Mouse (Mus musculus): ENCODE data around the gene Baiap2. TPM values are rescaled to one million over a fixed set of nuclear protein-coding genes. Genes with fewer than 3 reads are reported as not detected.
A peak's percentile ranks its signal among the peaks of the same experiment; 100 is the strongest.

The Baiap2 gene
- polyA plus RNA-seq, 1 experiment from 2014 or later = 11.0 TPM

- no peak for DNase-seq
- Histone ChIP-seq H3K27me3 (ENCODE audit: control insufficient read depth, insufficient read depth, low read length) (no peaks in the 10 kb centered on the region), H3K9ac (replicated peaks; ENCODE audit: low read length) (no peak overlapping the region), H3K9me3 (ENCODE audit: control insufficient read depth, low read length) (no peaks in the 10 kb centered on the region), H3K27ac (replicated peaks; ENCODE audit: low read depth, low read length) (no peak overlapping the region), H3K4me3 (replicated peaks; ENCODE audit: low read depth, low read length) (no peak overlapping the region), H3K36me3 (ENCODE audit: control insufficient read depth, insufficient read depth, low read length) (no peaks in the 10 kb centered on the region), H3K4me2 (ENCODE audit: low read length) (no peak overlapping the region), H3K4me1 (ENCODE audit: control insufficient read depth, insufficient read depth, low read length) (no peaks in the 10 kb centered on the region)
- ATAC-seq (ENCODE audit: low FRiP score, low TSS enrichment) = no peak
- WGBS = 82% methylated on average over 16 of the region's 16 CpGs
Observed at GRCm38 (mm10) chr11:119928023-119928681, 14.4 kb upstream of the Baiap2 start.

GRCm38 (mm10) chr11:119929603-119930265 lies 12.8 kb upstream of the Baiap2 start:
- no peaks in the 10 kb centered on the region for H3K9me3 ChIP-seq (ENCODE audit: control insufficient read depth, low read length)

GRCm38 (mm10) chr11:119931809-119932208 lies 10.8 kb upstream of the Baiap2 start:
- ATAC-seq (ENCODE audit: low FRiP score, low TSS enrichment) = no peak

More at GRCm38 (mm10) chr11:119929603-119930265, 12.8 kb upstream of the Baiap2 start:
- Histone ChIP-seq H3K4me2 (ENCODE audit: low read length) (no peak overlapping the region), H3K4me3 (replicated peaks; ENCODE audit: low read depth, low read length) (no peak overlapping the region), H3K9ac (replicated peaks; ENCODE audit: low read length) (no peak overlapping the region), H3K4me1 (ENCODE audit: control insufficient read depth, insufficient read depth, low read length) (no peaks in the 10 kb centered on the region), H3K27me3 (ENCODE audit: control insufficient read depth, insufficient read depth, low read length) (no peaks in the 10 kb centered on the region), H3K36me3 (ENCODE audit: control insufficient read depth, insufficient read depth, low read length) (no peaks in the 10 kb centered on the region), H3K27ac (replicated peaks; ENCODE audit: low read depth, low read length) (no peak overlapping the region)
- 85% methylated on average over 6 of the region's 6 CpGs for WGBS
- no peak for ATAC-seq (ENCODE audit: low FRiP score, low TSS enrichment)
- no peak for DNase-seq

GRCm38 (mm10) chr11:119933142-119933541 lies 9.4 kb upstream of the Baiap2 start:
- 72% methylated on average over 4 of the region's 4 CpGs for WGBS
- Histone ChIP-seq H3K9ac (replicated peaks; ENCODE audit: low read length) (no peak overlapping the region), H3K27ac (replicated peaks; ENCODE audit: low read depth, low read length) (no peak overlapping the region), H3K27me3 (ENCODE audit: control insufficient read depth, insufficient read depth, low read length) (no peaks in the 10 kb centered on the region), H3K9me3 (ENCODE audit: control insufficient read depth, low read length) (no peaks in the 10 kb centered on the region), H3K4me2 (ENCODE audit: low read length) (no peak overlapping the region), H3K4me3 (replicated peaks; ENCODE audit: low read depth, low read length) (no peak overlapping the region), H3K36me3 (ENCODE audit: control insufficient read depth, insufficient read depth, low read length) (no peaks in the 10 kb centered on the region), H3K4me1 (ENCODE audit: control insufficient read depth, insufficient read depth, low read length) (no peaks in the 10 kb centered on the region)
- ATAC-seq (ENCODE audit: low FRiP score, low TSS enrichment) = no peak
- no peak for DNase-seq

More at GRCm38 (mm10) chr11:119931809-119932208, 10.8 kb upstream of the Baiap2 start:
- H3K27ac ChIP-seq (replicated peaks; ENCODE audit: low read depth, low read length) = no peak overlapping the region
- H3K36me3 ChIP-seq (ENCODE audit: control insufficient read depth, insufficient read depth, low read length) = no peaks in the 10 kb centered on the region
- H3K4me1 ChIP-seq (ENCODE audit: control insufficient read depth, insufficient read depth, low read length) = no peaks in the 10 kb centered on the region
- no peak overlapping the region for H3K4me3 ChIP-seq (replicated peaks; ENCODE audit: low read depth, low read length)
- H3K9ac ChIP-seq (replicated peaks; ENCODE audit: low read length) = no peak overlapping the region
- WGBS = 81% methylated on average over 10 of the region's 10 CpGs
- H3K4me2 ChIP-seq (ENCODE audit: low read length) = no peak overlapping the region
- H3K9me3 ChIP-seq (ENCODE audit: control insufficient read depth, low read length) = no peaks in the 10 kb centered on the region
- no peaks in the 10 kb centered on the region for H3K27me3 ChIP-seq (ENCODE audit: control insufficient read depth, insufficient read depth, low read length)
- no peak for DNase-seq

- H3K36me3 ChIP-seq (ENCODE audit: control insufficient read depth, insufficient read depth, low read length) = no peaks in the 10 kb centered on the region
- no peak overlapping the region for H3K4me3 ChIP-seq (replicated peaks; ENCODE audit: low read depth, low read length)
- WGBS = 81% methylated on average over 8 of the region's 8 CpGs
- DNase-seq = no peak
- no peaks in the 10 kb centered on the region for H3K27me3 ChIP-seq (ENCODE audit: control insufficient read depth, insufficient read depth, low read length)
- H3K4me2 ChIP-seq (ENCODE audit: low read length) = no peak overlapping the region
- H3K27ac ChIP-seq (replicated peaks; ENCODE audit: low read depth, low read length) = no peak overlapping the region
- H3K9me3 ChIP-seq (ENCODE audit: control insufficient read depth, low read length) = no peaks in the 10 kb centered on the region
- H3K9ac ChIP-seq (replicated peaks; ENCODE audit: low read length) = no peak overlapping the region
- no peak for ATAC-seq (ENCODE audit: low FRiP score, low TSS enrichment)
- no peaks in the 10 kb centered on the region for H3K4me1 ChIP-seq (ENCODE audit: control insufficient read depth, insufficient read depth, low read length)
Observed at GRCm38 (mm10) chr11:119933819-119934583, 8.6 kb upstream of the Baiap2 start.

- no peaks in the 10 kb centered on the region for H3K27me3 ChIP-seq (ENCODE audit: control insufficient read depth, insufficient read depth, low read length)
- no peak overlapping the region for H3K4me2 ChIP-seq (ENCODE audit: low read length)
- H3K9me3 ChIP-seq (ENCODE audit: control insufficient read depth, low read length) = no peaks in the 10 kb centered on the region
- ATAC-seq (ENCODE audit: low FRiP score, low TSS enrichment) = no peak
- no peak overlapping the region for H3K9ac ChIP-seq (replicated peaks; ENCODE audit: low read length)
- no peaks in the 10 kb centered on the region for H3K36me3 ChIP-seq (ENCODE audit: control insufficient read depth, insufficient read depth, low read length)
- no peak for DNase-seq
- H3K4me3 ChIP-seq (replicated peaks; ENCODE audit: low read depth, low read length) = no peak overlapping the region
- H3K27ac ChIP-seq (replicated peaks; ENCODE audit: low read depth, low read length) = no peak overlapping the region
- H3K4me1 ChIP-seq (ENCODE audit: control insufficient read depth, insufficient read depth, low read length) = no peaks in the 10 kb centered on the region
- WGBS = 71% methylated on average over 8 of the region's 8 CpGs
Observed at GRCm38 (mm10) chr11:119934773-119935172, 7.8 kb upstream of the Baiap2 start.

GRCm38 (mm10) chr11:119935457-119935856 lies 7.1 kb upstream of the Baiap2 start:
- 19% methylated on average over 6 of the region's 6 CpGs for WGBS
- Histone ChIP-seq H3K27ac (replicated peaks; ENCODE audit: low read depth, low read length) (no peak overlapping the region), H3K4me2 (ENCODE audit: low read length) (no peak overlapping the region), H3K4me1 (ENCODE audit: control insufficient read depth, insufficient read depth, low read length) (no peaks in the 10 kb centered on the region), H3K9me3 (ENCODE audit: control insufficient read depth, low read length) (no peaks in the 10 kb centered on the region), H3K4me3 (replicated peaks; ENCODE audit: low read depth, low read length) (no peak overlapping the region), H3K36me3 (ENCODE audit: control insufficient read depth, insufficient read depth, low read length) (no peaks in the 10 kb centered on the region), H3K9ac (replicated peaks; ENCODE audit: low read length) (no peak overlapping the region), H3K27me3 (ENCODE audit: control insufficient read depth, insufficient read depth, low read length) (no peaks in the 10 kb centered on the region)
- ATAC-seq (ENCODE audit: low FRiP score, low TSS enrichment) = no peak
- peak; percentile 88 for DNase-seq

GRCm38 (mm10) chr11:119936456-119936855 lies 6.1 kb upstream of the Baiap2 start:
- H3K27ac ChIP-seq (replicated peaks; ENCODE audit: low read depth, low read length) = no peak overlapping the region
- no peak for DNase-seq
- H3K36me3 ChIP-seq (ENCODE audit: control insufficient read depth, insufficient read depth, low read length) = no peaks in the 10 kb centered on the region
- H3K9me3 ChIP-seq (ENCODE audit: control insufficient read depth, low read length) = no peaks in the 10 kb centered on the region
- peaks cover 8% of the 10 kb centered on the region; the same call in 1 of the 2 replicates for H3K27me3 ChIP-seq (ENCODE audit: control insufficient read depth, insufficient read depth, low read length)
- no peak for ATAC-seq (ENCODE audit: low FRiP score, low TSS enrichment)
- no peak overlapping the region for H3K9ac ChIP-seq (replicated peaks; ENCODE audit: low read length)
- H3K4me2 ChIP-seq (ENCODE audit: low read length) = no peak overlapping the region
- 83% methylated on average over 2 of the region's 2 CpGs for WGBS
- no peak overlapping the region for H3K4me3 ChIP-seq (replicated peaks; ENCODE audit: low read depth, low read length)
- 0 out of 2 replicates have a peak, but pooled peaks cover under 1% of the 10 kb centered on the region for H3K4me1 ChIP-seq (ENCODE audit: control insufficient read depth, insufficient read depth, low read length)

All from midbrain, embryonic 14.5 days (tissue).